Mouse (Mus musculus): Measurements from ENCODE around the gene 9130023H24Rik. TPM values are rescaled to one million over a fixed set of nuclear protein-coding genes. Genes with fewer than 3 reads are reported as not detected.
A peak's percentile ranks its signal among the peaks of the same experiment; 100 is the strongest.

9130023H24Rik gene
- 1.8 and 2.6 TPM in 2 replicates for polyA plus RNA-seq (2012; rRNA removed)

- DNase-seq (ENCODE audit: extremely low spot score in 1 of 2, low spot score in 1 of 2): peak; percentile 97 to 99
Measured at GRCm38 (mm10) chr7:128237927-128238778, at the start of gene 9130023H24Rik. TSS of gene 9130023H24Rik (minus strand) at chr7:128238031.

GRCm38 (mm10) chr7:128285060-128285459 is 47.2 kb upstream of the 9130023H24Rik start:
- no peak for DNase-seq (ENCODE audit: extremely low spot score in 1 of 2, low spot score in 1 of 2)

- DNase-seq (ENCODE audit: extremely low spot score in 1 of 2, low spot score in 1 of 2): no peak
Measured at GRCm38 (mm10) chr7:128284047-128284446, 46.2 kb upstream of the 9130023H24Rik start.

DNA sequence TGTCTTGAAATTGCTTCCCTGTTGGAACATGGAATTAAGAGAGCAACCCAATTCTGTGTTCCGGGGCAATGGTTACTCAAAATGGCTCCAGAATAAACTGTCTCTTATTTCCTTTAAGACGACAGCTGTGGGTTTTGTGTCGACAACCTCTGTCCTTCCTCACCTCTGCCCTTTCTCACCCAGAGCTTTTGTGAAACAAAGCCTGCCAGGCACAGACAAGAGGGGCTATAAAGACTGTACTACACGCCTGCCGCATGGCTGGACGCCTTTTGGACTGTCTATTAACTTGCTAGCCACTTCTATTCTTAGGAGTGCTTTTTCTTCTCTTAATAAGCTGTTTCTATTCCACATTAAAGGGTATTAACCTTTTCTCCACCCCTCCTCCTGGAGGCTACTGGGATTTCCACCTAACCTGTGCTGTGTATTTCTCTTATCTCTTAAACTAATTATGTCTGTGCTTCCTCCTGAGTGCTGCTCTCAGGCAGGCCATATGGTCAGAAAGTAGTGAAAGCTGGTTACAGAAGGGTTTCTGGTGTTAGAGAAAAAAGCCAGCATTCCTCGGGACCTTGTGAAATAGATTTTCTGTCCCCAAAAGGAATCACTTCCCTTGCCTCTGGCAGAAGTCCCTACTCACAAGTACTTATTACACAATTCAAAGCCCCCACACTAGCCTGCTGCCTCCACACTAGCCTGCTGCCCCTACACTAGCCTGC is 44.9 kb upstream of the 9130023H24Rik start:
- DNase-seq (ENCODE audit: extremely low spot score in 1 of 2, low spot score in 1 of 2): no peak

GRCm38 (mm10) chr7:128281765-128282164 is 43.9 kb upstream of the 9130023H24Rik start:
- no peak for DNase-seq (ENCODE audit: extremely low spot score in 1 of 2, low spot score in 1 of 2)

GRCm38 (mm10) chr7:128279750-128280149 is 41.9 kb upstream of the 9130023H24Rik start:
- DNase-seq (ENCODE audit: extremely low spot score in 1 of 2, low spot score in 1 of 2): no peak

DNA sequence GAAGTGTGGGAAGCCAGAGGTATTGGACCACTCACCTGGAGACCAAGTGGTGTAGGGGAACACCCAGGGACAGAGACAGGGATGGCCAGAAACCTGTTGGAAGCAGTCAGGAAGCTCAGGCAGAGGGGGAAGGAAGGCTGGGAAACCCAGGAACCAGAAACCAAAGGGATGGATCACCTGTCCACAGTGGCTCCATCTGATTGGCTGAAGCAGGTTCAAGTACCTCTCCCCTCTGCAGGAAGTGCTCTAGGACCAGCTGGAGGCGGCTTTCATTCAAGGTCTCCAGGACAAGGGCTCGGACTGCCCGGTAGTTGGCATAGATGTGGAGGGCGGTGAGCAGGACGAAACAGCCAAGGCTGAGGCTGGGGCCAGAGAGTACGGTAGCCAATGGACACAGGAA is 38.2 kb upstream of the 9130023H24Rik start:
- DNase-seq (ENCODE audit: extremely low spot score in 1 of 2, low spot score in 1 of 2): no peak

DNA sequence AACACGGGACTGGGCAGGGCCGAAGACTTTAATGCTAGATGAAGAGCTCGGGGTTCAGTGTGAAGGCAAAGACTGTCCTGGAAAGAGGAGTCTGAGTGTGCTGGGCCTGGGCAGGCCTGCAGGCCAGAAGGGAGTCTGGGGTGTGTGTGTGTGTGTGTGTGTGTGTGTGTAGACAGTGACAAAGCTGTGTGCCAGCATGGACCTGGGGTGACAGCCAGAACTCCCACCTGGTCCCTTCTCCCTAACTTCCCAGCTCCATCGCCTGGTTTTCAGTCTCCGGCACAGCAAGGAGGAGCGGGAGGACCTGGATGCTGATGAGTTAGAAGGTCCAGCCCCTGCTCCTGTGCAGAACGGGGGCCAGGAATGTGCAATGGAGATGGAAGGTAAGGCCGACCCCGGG is 33.7 kb upstream of the 9130023H24Rik start:
- no peak for DNase-seq (ENCODE audit: extremely low spot score in 1 of 2, low spot score in 1 of 2)

DNA sequence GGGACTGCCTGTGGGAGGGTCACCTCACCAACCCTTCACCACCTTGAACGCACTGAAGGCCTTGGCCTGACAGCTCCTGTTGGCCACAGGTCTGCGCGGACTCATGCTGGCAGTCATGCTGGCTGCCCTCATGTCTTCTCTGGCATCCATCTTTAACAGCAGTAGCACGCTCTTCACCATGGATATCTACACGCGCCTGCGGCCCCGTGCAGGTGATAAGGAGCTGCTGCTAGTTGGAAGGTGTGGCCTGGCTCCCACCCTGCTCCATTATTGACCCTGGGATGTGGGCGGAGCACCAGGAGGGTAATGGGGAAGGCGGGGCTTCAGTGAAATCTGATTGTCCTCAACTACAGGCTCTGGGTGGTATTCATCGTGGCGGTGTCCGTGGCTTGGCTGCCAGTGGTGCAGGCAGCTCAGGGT is 32.6 kb upstream of the 9130023H24Rik start:
- no peak for DNase-seq (ENCODE audit: extremely low spot score in 1 of 2, low spot score in 1 of 2)

GRCm38 (mm10) chr7:128267813-128268212 is 30.0 kb upstream of the 9130023H24Rik start:
- no peak for DNase-seq (ENCODE audit: extremely low spot score in 1 of 2, low spot score in 1 of 2)

DNA sequence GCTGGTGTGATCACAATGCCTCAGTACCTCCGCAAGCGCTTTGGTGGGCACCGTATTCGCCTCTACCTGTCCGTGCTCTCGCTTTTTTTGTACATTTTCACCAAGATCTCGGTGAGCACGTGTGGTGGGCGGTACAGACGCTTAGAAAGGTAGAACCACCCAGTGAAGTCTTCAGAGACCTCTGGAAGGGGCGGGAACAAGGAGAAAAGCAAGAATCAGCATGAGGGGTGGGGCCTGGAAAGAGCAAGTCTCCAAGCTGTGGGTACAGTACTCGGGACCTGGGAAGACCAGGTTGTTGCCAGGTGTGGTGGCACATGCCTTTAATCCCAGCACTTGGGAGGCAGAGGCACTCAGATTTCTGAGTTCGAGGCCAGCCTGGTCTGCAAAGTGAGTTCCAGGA is 29.6 kb upstream of the 9130023H24Rik start:
- DNase-seq (ENCODE audit: extremely low spot score in 1 of 2, low spot score in 1 of 2): no peak

DNA sequence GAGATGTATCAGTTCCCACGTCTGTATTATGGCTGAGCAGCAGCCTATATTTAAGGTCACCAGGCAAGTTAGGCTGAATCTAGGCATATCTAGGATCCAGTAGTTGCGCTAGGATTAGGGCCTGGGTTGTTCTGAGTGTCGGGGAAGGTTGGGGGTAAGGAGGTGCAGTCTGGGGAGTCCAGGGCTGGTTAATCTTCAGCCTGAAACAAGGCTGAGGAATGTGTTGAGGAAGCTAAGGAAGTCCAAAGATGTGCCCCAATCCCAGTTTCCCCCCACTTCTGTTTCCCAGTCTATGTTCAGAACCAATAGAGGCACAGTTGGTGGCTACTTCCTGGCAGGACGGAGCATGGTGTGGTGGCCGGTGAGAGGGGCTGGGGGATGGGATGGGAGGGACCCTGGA is 28.2 kb upstream of the 9130023H24Rik start:
- no peak for DNase-seq (ENCODE audit: extremely low spot score in 1 of 2, low spot score in 1 of 2)

DNA sequence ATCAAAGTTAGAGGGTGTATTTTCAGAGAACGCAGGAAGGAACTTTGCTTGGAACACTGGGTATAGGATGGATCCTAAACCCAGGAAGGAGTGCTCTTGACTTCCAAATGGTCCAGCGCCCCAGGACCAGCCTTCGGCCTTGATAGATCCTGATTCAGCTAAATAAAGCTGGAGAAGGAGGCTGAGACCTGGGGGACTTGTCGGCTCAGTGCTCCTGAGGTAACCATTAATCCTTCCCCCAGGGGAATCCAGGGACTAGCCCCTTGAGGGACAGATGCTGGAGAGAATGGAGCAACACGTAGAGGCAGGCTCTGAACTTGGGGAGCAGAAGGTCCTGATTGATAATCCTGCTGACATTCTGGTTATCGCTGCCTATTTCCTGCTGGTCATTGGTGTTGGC is 27.6 kb upstream of the 9130023H24Rik start, which contains the start of gene Slc5a2:
Slc5a2 (plus strand) TSS at position 247 of the 400 bp plus-strand sequence.
- no peak for DNase-seq (ENCODE audit: extremely low spot score in 1 of 2, low spot score in 1 of 2)

DNA sequence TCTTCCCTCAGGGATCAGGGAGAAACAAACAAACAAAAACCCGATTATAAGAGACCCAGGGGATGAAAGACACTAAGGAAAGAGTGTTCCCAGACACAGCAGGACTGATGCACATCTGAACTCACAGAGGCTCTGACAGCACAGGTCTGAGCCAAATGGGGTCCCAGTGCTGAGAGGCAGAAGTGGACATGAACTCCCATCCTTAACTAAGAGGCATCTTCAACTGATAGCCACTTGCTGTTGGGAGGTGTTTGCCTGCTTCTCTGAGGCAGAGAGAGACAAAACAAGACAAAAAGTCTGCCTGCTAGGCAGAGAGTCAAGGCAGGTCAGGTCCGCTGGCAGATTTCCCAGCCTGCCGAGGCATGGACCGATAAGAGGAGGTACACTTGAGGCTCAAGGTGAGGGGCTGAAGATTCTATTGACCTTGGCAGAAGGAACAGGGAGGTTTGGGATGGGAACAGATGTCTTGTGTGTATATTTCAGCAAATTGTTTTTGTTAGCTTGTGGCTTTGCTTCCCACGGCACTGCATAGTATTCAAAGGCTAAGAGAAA is 19.0 kb upstream of the 9130023H24Rik start:
- DNase-seq (ENCODE audit: extremely low spot score in 1 of 2, low spot score in 1 of 2): no peak

GRCm38 (mm10) chr7:128255757-128256156 is 17.9 kb upstream of the 9130023H24Rik start:
- no peak for DNase-seq (ENCODE audit: extremely low spot score in 1 of 2, low spot score in 1 of 2)

DNA sequence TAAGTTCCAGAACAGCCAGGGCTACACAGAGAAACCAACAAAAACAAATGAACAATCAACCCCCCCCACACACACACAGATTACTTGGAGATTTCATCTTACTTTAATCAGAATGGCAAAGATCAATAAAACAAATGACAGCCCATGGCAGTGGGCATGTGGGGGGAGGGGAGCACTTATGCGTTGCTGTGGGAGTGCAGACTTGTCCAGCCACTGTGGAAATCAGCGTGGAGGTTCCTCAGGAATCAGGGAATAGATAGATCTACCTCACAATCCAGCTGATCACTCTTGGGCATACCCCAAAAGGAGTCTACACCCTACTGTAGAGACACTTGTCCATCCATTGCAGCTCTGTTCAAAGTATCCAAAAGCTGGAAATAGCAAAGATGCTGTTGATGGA is 17.1 kb upstream of the 9130023H24Rik start:
- no peak for DNase-seq (ENCODE audit: extremely low spot score in 1 of 2, low spot score in 1 of 2)

DNA sequence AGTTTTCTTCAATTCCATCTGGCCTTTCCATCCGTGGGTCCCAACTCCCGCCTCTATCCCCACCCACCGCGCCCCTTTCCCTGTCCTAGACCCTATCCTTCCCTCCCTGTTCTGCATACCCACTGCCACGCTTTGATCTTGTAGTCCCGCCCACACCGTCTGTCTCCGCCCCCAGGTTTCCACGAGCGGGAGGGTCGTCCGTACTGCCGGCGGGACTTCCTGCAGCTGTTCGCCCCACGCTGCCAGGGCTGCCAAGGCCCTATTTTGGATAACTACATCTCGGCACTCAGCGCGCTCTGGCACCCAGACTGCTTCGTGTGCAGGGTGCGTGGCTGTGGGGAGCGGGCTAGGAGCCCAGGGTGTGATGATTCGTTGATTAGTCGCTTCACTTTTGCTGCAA is 14.8 kb upstream of the 9130023H24Rik start:
- peak; percentile 52 to 84 for DNase-seq (ENCODE audit: extremely low spot score in 1 of 2, low spot score in 1 of 2)

DNA sequence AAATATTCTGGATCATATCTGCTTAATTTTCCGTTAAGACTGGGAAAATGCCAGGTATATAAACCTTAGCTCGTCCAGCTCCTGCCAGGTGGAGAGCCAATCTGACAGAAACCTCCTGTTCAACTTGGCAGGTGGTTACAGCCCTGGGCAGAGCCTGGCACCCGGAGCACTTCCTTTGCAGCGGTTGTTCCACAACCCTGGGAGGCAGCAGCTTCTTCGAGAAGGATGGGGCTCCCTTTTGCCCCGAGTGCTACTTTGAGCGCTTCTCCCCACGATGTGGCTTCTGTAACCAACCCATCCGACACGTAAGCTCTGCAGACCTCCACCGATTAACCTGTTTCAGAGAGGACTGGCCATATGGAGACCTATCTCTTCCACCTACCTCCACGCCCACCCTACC is 14.1 kb upstream of the 9130023H24Rik start:
- no peak for DNase-seq (ENCODE audit: extremely low spot score in 1 of 2, low spot score in 1 of 2)

GRCm38 (mm10) chr7:128249998-128250397 is 12.2 kb upstream of the 9130023H24Rik start:
- no peak for DNase-seq (ENCODE audit: extremely low spot score in 1 of 2, low spot score in 1 of 2)

DNA sequence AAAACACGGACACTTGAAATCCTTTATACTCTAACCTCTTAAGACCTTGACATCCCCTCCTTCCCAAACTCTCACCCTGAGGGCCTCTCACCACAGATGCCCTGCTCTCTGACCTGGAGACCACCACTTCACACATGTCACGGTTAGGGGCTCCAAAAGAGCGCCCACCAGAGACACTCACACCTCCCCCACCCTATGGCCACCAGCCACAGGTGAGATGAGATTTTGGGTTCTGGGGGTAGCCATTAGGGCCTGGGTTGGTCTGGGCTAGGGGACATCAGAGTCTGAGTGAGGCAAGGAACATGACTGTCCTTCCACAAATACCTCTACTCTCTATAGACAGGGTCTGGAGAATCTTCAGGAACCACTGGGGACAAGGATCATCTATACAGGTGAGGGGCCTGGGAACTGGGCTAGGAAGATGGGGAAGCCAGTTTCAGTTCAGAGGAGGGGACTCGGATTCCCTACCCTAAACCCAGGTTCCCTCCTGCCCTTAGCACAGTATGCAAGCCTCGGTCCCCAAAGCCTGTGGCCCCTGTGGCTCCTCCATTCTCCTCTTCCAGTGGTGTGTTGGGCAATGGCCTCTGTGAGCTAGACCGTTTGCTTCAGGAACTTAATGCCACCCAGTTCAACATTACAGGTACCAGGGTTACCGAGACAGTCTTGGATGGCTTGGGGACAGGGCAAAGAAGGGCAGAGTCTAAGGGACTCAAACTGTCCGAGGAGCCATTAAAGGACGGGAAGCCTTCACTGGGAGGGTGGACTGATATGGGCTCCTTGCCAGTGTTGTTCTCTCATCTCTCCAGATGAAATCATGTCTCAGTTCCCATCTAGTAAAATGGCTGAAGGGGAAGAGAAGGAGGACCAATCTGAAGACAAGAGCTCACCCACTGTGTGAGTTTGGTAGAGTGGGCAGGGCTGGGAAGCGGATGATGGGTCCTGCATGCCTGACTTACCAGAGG is 10.5 kb upstream of the 9130023H24Rik start:
- DNase-seq (ENCODE audit: extremely low spot score in 1 of 2, low spot score in 1 of 2): no peak
